Mouse (Mus musculus): ENCODE data around the gene Med14. TPM values are rescaled to one million over a fixed set of nuclear protein-coding genes. Genes with fewer than 3 reads are reported as not detected.

Gene Med14
- polyA plus RNA-seq, 1 experiment from 2014 or later = 18.6 TPM

DNA sequence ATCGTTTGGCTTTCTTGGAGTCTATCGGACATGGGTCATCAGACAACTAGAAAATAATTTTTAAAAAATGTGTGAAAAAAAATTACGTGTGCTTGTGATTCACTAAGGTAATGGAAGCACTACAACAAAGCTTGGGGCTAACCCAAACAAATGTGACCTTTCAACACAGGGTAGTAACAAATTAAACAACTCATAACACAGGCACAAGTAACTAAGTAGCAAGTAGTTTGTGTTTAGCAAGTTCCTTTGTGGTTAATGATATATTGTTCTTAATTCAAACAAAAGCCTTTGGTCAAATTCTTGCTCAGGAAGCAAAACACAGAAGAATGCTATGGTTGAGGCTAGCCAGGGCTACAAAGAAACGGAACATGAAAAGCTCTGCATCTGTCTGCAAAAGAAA, 45.8 kb downstream of the Med14 start:
- peaks cover 29% of the 10 kb centered on the region; the same call in 1 of the 2 replicates for H3K36me3 ChIP-seq (ENCODE audit: control insufficient read depth, insufficient read depth, low read length)

DNA sequence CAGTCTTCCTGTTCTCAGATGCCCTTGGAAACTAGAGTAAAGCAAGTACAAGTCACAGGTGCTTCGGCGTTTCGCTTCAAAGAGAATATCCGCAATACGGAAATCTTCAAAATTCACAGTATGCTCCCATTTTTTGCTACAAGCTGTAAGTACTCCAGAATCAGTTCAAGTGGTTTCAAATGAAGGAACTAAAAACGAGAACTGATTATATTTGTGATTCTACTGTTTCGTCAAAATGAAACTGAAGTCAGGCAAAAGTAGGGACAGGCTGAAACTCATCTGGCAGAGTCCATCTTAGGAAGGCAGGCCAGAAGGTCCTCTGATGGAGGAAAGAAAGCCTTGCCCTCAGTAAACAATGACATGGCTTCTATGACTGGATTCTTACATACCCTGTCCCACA, 48.1 kb downstream of the Med14 start:
- no peaks in the 10 kb centered on the region for H3K9me3 ChIP-seq (ENCODE audit: control insufficient read depth, low read length)
- H3K4me2 ChIP-seq (ENCODE audit: low read length) = no peak overlapping the region
- H3K27me3 ChIP-seq (replicated peaks; ENCODE audit: control insufficient read depth, insufficient read depth, low read length) = no peaks in the 10 kb centered on the region; the same call in 1 of the 2 replicates
- no peak for ATAC-seq (replicated peaks; ENCODE audit: low FRiP score, low TSS enrichment, low read depth)
- H3K4me3 ChIP-seq (ENCODE audit: low read depth, low read length) = no peak overlapping the region
- H3K4me1 ChIP-seq (replicated peaks; ENCODE audit: control insufficient read depth, insufficient read depth, low read length) = no peaks in the 10 kb centered on the region
- H3K27ac ChIP-seq (ENCODE audit: low read depth) = no peak overlapping the region
- WGBS = 93% methylated on average over 7 of the region's 7 CpGs
- peaks cover 23% of the 10 kb centered on the region; the same call in 1 of the 2 replicates for H3K36me3 ChIP-seq (ENCODE audit: control insufficient read depth, insufficient read depth, low read length)
- H3K9ac ChIP-seq (ENCODE audit: low read length) = no peak overlapping the region
- DNase-seq (ENCODE audit: low spot score) = no peak

More for the DNA sequence above, 45.8 kb downstream of the Med14 start:
- H3K27me3 ChIP-seq (replicated peaks; ENCODE audit: control insufficient read depth, insufficient read depth, low read length) = no peaks in the 10 kb centered on the region; the same call in 1 of the 2 replicates
- ATAC-seq (replicated peaks; ENCODE audit: low FRiP score, low TSS enrichment, low read depth) = no peak
- no peaks in the 10 kb centered on the region for H3K4me1 ChIP-seq (replicated peaks; ENCODE audit: control insufficient read depth, insufficient read depth, low read length)
- no peak overlapping the region for H3K27ac ChIP-seq (ENCODE audit: low read depth)
- DNase-seq (ENCODE audit: low spot score) = no peak
- no peak overlapping the region for H3K4me2 ChIP-seq (ENCODE audit: low read length)
- H3K9me3 ChIP-seq (ENCODE audit: control insufficient read depth, low read length) = no peaks in the 10 kb centered on the region
- no peak overlapping the region for H3K9ac ChIP-seq (ENCODE audit: low read length)
- H3K4me3 ChIP-seq (ENCODE audit: low read depth, low read length) = no peak overlapping the region
- 76% methylated on average over 4 of the region's 4 CpGs for WGBS

DNA sequence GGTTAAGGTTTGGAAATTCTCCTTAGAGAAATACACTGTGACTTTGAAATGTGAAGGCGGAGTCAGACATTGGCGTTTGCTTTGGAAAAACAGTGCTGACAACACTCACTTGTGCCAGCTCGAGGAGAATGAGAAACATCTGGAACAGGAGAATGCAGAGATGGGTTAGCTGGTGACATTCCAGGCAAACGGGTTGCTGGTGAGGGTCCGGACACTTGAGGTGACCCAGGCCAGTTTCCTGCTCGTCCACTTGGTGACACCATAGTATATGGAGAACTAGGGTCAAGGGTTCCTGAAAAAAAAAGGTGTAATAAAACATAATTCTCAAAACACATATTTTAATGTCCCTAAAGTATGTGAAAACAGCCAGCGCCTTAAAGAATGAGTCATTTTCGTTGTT, 75.0 kb downstream of the Med14 start:
- Histone ChIP-seq H3K27me3 (replicated peaks; ENCODE audit: control insufficient read depth, insufficient read depth, low read length) (no peaks in the 10 kb centered on the region), H3K9ac (ENCODE audit: low read length) (no peak overlapping the region), H3K36me3 (ENCODE audit: control insufficient read depth, insufficient read depth, low read length) (peaks cover 22% of the 10 kb centered on the region), H3K9me3 (ENCODE audit: control insufficient read depth, low read length) (no peaks in the 10 kb centered on the region), H3K4me3 (ENCODE audit: low read depth, low read length) (no peak overlapping the region), H3K4me1 (replicated peaks; ENCODE audit: control insufficient read depth, insufficient read depth, low read length) (no peaks in the 10 kb centered on the region), H3K27ac (ENCODE audit: low read depth) (no peak overlapping the region), H3K4me2 (ENCODE audit: low read length) (no peak overlapping the region)
- ATAC-seq (replicated peaks; ENCODE audit: low FRiP score, low TSS enrichment, low read depth) (no peak), DNase-seq (ENCODE audit: low spot score) (no peak)
- 74% methylated on average over 8 of the region's 8 CpGs for WGBS

DNA sequence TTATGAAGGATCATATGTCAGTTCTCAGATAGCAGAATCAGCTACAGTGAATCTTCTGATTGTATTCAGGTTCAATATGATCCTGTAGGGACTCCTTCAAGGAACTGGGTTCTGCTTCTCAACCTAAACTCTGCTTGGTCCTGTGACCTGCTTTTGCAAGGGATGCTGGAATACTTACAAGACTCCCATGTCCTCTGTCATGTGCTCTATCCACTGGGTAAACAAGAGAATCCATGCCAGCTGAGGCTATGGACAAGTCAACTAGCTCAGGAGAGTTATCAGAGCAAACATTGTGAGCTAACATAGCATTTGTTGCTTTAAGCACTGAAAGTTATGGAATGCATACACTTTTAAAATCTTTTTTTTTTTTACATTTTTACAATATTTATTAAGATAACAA, 75.8 kb downstream of the Med14 start:
- ATAC-seq (replicated peaks; ENCODE audit: low FRiP score, low TSS enrichment, low read depth) (no peak), DNase-seq (ENCODE audit: low spot score) (no peak)
- no peak overlapping the region for H3K9ac ChIP-seq (ENCODE audit: low read length)
- no peak overlapping the region for H3K27ac ChIP-seq (ENCODE audit: low read depth)
- peaks cover 24% of the 10 kb centered on the region for H3K36me3 ChIP-seq (ENCODE audit: control insufficient read depth, insufficient read depth, low read length)
- no peaks in the 10 kb centered on the region for H3K9me3 ChIP-seq (ENCODE audit: control insufficient read depth, low read length)
- no peak overlapping the region for H3K4me2 ChIP-seq (ENCODE audit: low read length)
- no peaks in the 10 kb centered on the region for H3K27me3 ChIP-seq (replicated peaks; ENCODE audit: control insufficient read depth, insufficient read depth, low read length)
- no peaks in the 10 kb centered on the region for H3K4me1 ChIP-seq (replicated peaks; ENCODE audit: control insufficient read depth, insufficient read depth, low read length)
- no peak overlapping the region for H3K4me3 ChIP-seq (ENCODE audit: low read depth, low read length)

DNA sequence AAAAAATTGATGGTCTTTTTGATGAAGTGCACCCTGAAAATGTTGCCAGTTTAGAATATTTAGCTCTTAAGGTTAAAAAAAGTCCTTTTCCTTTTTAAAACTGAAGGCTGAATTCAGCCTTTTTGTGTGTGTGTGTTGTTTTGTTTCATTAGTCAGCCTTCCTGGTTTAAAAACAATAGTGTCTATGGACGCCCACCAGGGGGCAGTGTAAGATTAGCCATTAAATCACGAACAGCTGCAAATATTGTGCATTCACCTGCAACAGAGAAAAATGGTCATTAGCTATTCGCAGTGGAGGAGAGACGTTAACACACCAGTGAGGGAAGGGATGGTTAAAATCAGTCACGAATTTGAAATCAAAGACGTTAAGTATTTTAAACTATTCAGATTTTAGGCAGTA, 84.5 kb downstream of the Med14 start:
- no peak overlapping the region for H3K27ac ChIP-seq (ENCODE audit: low read depth)
- peak; percentile 76 for DNase-seq (ENCODE audit: low spot score)
- no peaks in the 10 kb centered on the region for H3K9me3 ChIP-seq (ENCODE audit: control insufficient read depth, low read length)
- 25% methylated on average over 6 of the region's 6 CpGs for WGBS
- no peak overlapping the region for H3K4me2 ChIP-seq (ENCODE audit: low read length)
- 0 out of 2 replicates have a peak, but pooled peaks cover 4% of the 10 kb centered on the region for H3K27me3 ChIP-seq (replicated peaks; ENCODE audit: control insufficient read depth, insufficient read depth, low read length)
- no peak for ATAC-seq (replicated peaks; ENCODE audit: low FRiP score, low TSS enrichment, low read depth)
- no peaks in the 10 kb centered on the region for H3K4me1 ChIP-seq (replicated peaks; ENCODE audit: control insufficient read depth, insufficient read depth, low read length)
- H3K9ac ChIP-seq (ENCODE audit: low read length) = no peak overlapping the region
- no peak overlapping the region for H3K4me3 ChIP-seq (ENCODE audit: low read depth, low read length)
- H3K36me3 ChIP-seq (ENCODE audit: control insufficient read depth, insufficient read depth, low read length) = peaks cover 3% of the 10 kb centered on the region; the same call in 1 of the 2 replicates

DNA sequence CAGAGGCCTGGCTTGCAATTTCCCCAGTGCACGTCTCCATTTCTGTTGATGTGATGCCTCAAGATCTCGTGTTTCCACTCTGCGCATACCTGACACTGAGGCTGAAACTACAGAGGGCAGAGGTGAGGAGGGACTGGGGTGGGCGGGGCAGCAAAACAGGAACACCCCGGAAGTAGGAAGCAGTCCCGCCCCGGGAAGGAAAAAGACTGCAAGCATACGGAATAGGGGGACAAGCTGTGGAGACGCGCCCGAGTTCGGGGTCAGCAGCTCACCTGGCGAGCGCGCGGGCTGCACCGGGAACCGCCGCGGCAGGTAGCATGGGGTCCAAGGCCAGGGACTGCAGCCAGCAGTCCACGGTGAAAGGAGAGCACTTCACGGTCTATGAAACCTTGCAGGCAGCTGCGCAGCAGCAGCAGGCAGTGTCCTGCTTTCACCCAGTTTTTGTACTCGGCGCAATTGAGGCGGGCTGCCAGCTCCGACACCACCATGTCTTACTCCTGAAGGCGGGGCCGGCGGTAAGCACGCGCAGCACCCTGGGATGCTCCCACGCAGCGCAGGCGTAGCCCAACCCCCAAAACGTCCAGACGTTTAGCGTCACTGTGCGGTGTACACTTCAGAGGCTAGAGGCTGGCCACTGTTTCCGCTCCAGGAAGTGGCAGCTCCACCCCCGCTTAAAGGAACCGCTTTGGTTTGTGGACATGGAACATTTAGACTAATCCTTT, 88.7 kb downstream of the Med14 start, which contains the start of gene 1810030O07Rik:
Gene 1810030O07Rik, minus strand, starts transcription at position 615 of the 722 bp plus-strand sequence.
- DNase-seq (ENCODE audit: low spot score) (peak; percentile 82), ATAC-seq (replicated peaks; ENCODE audit: low FRiP score, low TSS enrichment, low read depth) (peak; percentile 99)
- peaks cover 14% of the 10 kb centered on the region for H3K36me3 ChIP-seq (ENCODE audit: control insufficient read depth, insufficient read depth, low read length)
- H3K27ac ChIP-seq (ENCODE audit: low read depth) = peak within 1 kb of the TSS; percentile 83
- peak within 1 kb of the TSS; percentile 53 for H3K4me2 ChIP-seq (ENCODE audit: low read length)
- H3K27me3 ChIP-seq (replicated peaks; ENCODE audit: control insufficient read depth, insufficient read depth, low read length) = 0 out of 2 replicates have a peak, but pooled peaks cover 4% of the 10 kb centered on the region
- peak within 1 kb of the TSS; percentile 59 for H3K9ac ChIP-seq (ENCODE audit: low read length)
- H3K4me1 ChIP-seq (replicated peaks; ENCODE audit: control insufficient read depth, insufficient read depth, low read length) = no peaks in the 10 kb centered on the region
- H3K9me3 ChIP-seq (ENCODE audit: control insufficient read depth, low read length) = no peaks in the 10 kb centered on the region
- H3K4me3 ChIP-seq (ENCODE audit: low read depth, low read length) = peak within 1 kb of the TSS; percentile 62
- WGBS = 3% methylated on average over 42 of the region's 42 CpGs

DNA sequence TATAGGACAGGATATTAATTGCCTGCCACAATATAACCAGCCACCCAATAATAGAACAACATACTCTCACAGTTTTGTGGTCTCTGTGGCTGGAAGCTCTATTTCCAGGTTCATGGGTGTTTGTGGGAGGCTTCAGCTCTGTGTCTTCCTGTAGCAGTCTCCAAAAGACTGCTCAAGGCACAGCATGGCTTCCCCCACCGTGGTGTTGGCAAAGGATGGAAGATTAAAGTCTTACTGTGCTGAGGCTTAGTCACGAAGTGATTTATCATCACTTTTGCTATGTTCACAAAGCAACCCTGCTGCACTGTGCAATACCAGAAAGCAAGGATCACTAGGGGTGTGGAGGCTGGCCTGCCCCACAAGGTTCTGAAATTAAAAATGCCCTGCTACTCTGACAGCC, 108.0 kb downstream of the Med14 start:
- H3K36me3 ChIP-seq (ENCODE audit: control insufficient read depth, insufficient read depth, low read length) = peaks cover 11% of the 10 kb centered on the region; the same call in 1 of the 2 replicates
- H3K4me2 ChIP-seq (ENCODE audit: low read length) = no peak overlapping the region
- H3K4me3 ChIP-seq (ENCODE audit: low read depth, low read length) = no peak overlapping the region
- H3K9ac ChIP-seq (ENCODE audit: low read length) = no peak overlapping the region
- no peak for DNase-seq (ENCODE audit: low spot score)
- H3K27ac ChIP-seq (ENCODE audit: low read depth) = no peak overlapping the region
- no peaks in the 10 kb centered on the region for H3K9me3 ChIP-seq (ENCODE audit: control insufficient read depth, low read length)
- no peak for ATAC-seq (replicated peaks; ENCODE audit: low FRiP score, low TSS enrichment, low read depth)
- H3K4me1 ChIP-seq (replicated peaks; ENCODE audit: control insufficient read depth, insufficient read depth, low read length) = no peaks in the 10 kb centered on the region
- WGBS = 73% methylated on average over 2 of the region's 2 CpGs
- no peaks in the 10 kb centered on the region for H3K27me3 ChIP-seq (replicated peaks; ENCODE audit: control insufficient read depth, insufficient read depth, low read length)

DNA sequence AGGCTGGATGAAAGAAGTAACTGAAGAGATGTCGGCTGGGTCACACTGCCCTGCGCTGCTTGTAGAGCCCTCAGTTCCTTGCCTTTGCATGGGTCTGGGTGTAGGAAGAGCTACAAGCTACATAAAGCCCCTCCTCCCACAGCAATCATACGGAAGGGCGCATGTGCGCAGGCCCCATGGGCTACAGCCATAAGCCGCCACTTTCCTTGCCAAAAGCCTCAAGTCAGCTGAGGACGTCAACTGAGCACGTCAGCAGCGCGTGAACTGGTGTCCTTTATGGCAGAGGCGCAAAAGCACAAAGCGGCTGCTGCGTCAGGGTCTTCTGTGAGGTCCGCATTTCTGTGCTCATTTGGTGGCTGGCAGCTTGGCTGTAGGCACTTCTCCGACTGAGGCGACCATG, 110.0 kb downstream of the Med14 start:
- ATAC-seq (replicated peaks; ENCODE audit: low FRiP score, low TSS enrichment, low read depth) (no peak), DNase-seq (ENCODE audit: low spot score) (no peak)
- H3K4me1 ChIP-seq (replicated peaks; ENCODE audit: control insufficient read depth, insufficient read depth, low read length) = no peaks in the 10 kb centered on the region
- H3K9me3 ChIP-seq (ENCODE audit: control insufficient read depth, low read length) = no peaks in the 10 kb centered on the region
- H3K36me3 ChIP-seq (ENCODE audit: control insufficient read depth, insufficient read depth, low read length) = 0 out of 2 replicates have a peak, but pooled peaks cover 3% of the 10 kb centered on the region
- no peak overlapping the region for H3K4me2 ChIP-seq (ENCODE audit: low read length)
- no peak overlapping the region for H3K27ac ChIP-seq (ENCODE audit: low read depth)
- 92% methylated on average over 16 of the region's 16 CpGs for WGBS
- no peaks in the 10 kb centered on the region for H3K27me3 ChIP-seq (replicated peaks; ENCODE audit: control insufficient read depth, insufficient read depth, low read length)
- H3K9ac ChIP-seq (ENCODE audit: low read length) = no peak overlapping the region
- no peak overlapping the region for H3K4me3 ChIP-seq (ENCODE audit: low read depth, low read length)
